Mouse (Mus musculus) CH12.LX (cell line): ENCODE measurements at regions not wholly inside any gene's neighbourhood (a gene's known extent, or its start where the extent isn't known, plus 50 kb on each side); places are given as distances from the start of the nearest gene placed in this dataset.

Source experiments
- DNase-seq: peaks from one replicate; pipeline ENCODE4 v3.0.0-alpha.2; 2013; ENCODE audit errors: extremely low read depth
- H3K27ac ChIP-seq: 2 replicates; pipeline ENCODE4 v1.5.1; 2012; ENCODE audit warnings: low read depth, mild to moderate bottlenecking, control low read depth, moderate library complexity; ENCODE audit not compliant: insufficient read depth
- H3K27me3 ChIP-seq: replicated peaks from 2 replicates; pipeline ENCODE3; 2012; ENCODE audit warnings: inconsistent platforms
- H3K36me3 ChIP-seq, 2 experiments: replicated peaks in 1 of 2; 2 replicates each; pipeline versions ENCODE3 to v1.6.1; 2012; ENCODE audit warnings: inconsistent platforms in 1 of 2, low read length in 1 of 2, mild to moderate bottlenecking in 1 of 2, mixed read lengths in 1 of 2, moderate library complexity in 1 of 2; ENCODE audit not compliant: control insufficient read depth in 1 of 2, insufficient read depth in 1 of 2
- H3K4me1 ChIP-seq, 2 experiments: 2 replicates each; pipeline ENCODE4 v1.6.1; 2012; ENCODE audit warnings: inconsistent platforms in 1 of 2, moderate library complexity in 1 of 2; ENCODE audit not compliant: insufficient read depth in 2 of 2, control insufficient read depth in 1 of 2
- H3K4me2 ChIP-seq: 2 replicates; pipeline ENCODE4 v1.6.1; 2012; ENCODE audit warnings: low read depth, mild to moderate bottlenecking, control low read depth; ENCODE audit not compliant: poor library complexity, insufficient read depth, severe bottlenecking
- H3K4me3 ChIP-seq, 3 experiments: fragments of 150-350 bp in 1 of 3; sonication (generic) in 1 of 3; replicated peaks in 1 of 3; 2 replicates each; pipeline versions ENCODE3 to v1.5.1; 2011 to 2012; ENCODE audit warnings: low read depth in 2 of 3, low read length in 2 of 3, mild to moderate bottlenecking in 2 of 3, moderate library complexity in 2 of 3, control low read depth in 1 of 3, improper control_type of control experiment in 1 of 3, inconsistent platforms in 1 of 3, mixed read lengths in 1 of 3; ENCODE audit not compliant: poor library complexity in 1 of 3
- H3K79me2 ChIP-seq: replicated peaks from 2 replicates; pipeline ENCODE4 v1.6.1; 2012; ENCODE audit warnings: mild to moderate bottlenecking, moderate library complexity; ENCODE audit not compliant: control insufficient read depth, poor library complexity, insufficient read depth, severe bottlenecking; ENCODE audit errors: extremely low read depth
- H3K9ac ChIP-seq: 2 replicates; pipeline ENCODE4 v1.6.1; 2012; ENCODE audit warnings: low read depth, mild to moderate bottlenecking, control low read depth, moderate library complexity; ENCODE audit not compliant: insufficient read depth
- H3K9me3 ChIP-seq: replicated peaks from 2 replicates; pipeline ENCODE3; 2012; ENCODE audit warnings: low read length, inconsistent platforms, mixed read lengths
- BHLHE40 ChIP-seq: IDR thresholded peaks from 2 replicates; pipeline ENCODE4 v1.6.1; 2011; ENCODE audit warnings: mild to moderate bottlenecking, low read depth, low read length, improper control_type of control experiment
- CHD2 ChIP-seq: IDR thresholded peaks from 2 replicates; pipeline ENCODE4 v1.6.1; 2011; ENCODE audit warnings: low read length, improper control_type of control experiment
- CTCF ChIP-seq, 2 experiments: IDR thresholded peaks in 1 of 2; conservative IDR thresholded peaks in 1 of 2; 2 replicates each; pipeline ENCODE4 v1.5.1; 2011 to 2012; ENCODE audit warnings: low read depth in 2 of 2, low read length in 2 of 2, improper control_type of control experiment in 1 of 2, inconsistent platforms in 1 of 2, mild to moderate bottlenecking in 1 of 2, moderate library complexity in 1 of 2
- ETS1 ChIP-seq: conservative IDR thresholded peaks from 2 replicates; pipeline ENCODE4 v1.6.1; 2012; ENCODE audit warnings: low read depth, mild to moderate bottlenecking, inconsistent platforms, low read length, improper control_type of control experiment, moderate library complexity
- GABPA ChIP-seq: IDR thresholded peaks from 2 replicates; pipeline ENCODE4 v1.6.1; 2012; ENCODE audit warnings: low read depth, low read length, improper control_type of control experiment, inconsistent platforms; ENCODE audit not compliant: insufficient replicate concordance
- IRF4 ChIP-seq: IDR thresholded peaks from 2 replicates; pipeline ENCODE4 v1.6.1; 2014; ENCODE audit warnings: low read depth, mild to moderate bottlenecking, inconsistent platforms, low read length, improper control_type of control experiment
- JUND ChIP-seq: conservative IDR thresholded peaks from 2 replicates; pipeline ENCODE4 v1.6.1; 2011; ENCODE audit warnings: low read depth, low read length, improper control_type of control experiment
- KAT2A ChIP-seq: IDR thresholded peaks from 2 replicates; pipeline ENCODE4 v1.6.1; 2012; ENCODE audit warnings: low read length, improper control_type of control experiment, inconsistent platforms; ENCODE audit not compliant: insufficient replicate concordance
- NELFE ChIP-seq: IDR thresholded peaks from 2 replicates; pipeline ENCODE4 v1.6.1; 2011; ENCODE audit warnings: low read depth, low read length, improper control_type of control experiment
- POLR2AphosphoS2 ChIP-seq: IDR thresholded peaks from 2 replicates; pipeline ENCODE4 v1.6.1; 2011; ENCODE audit warnings: low read depth, low read length, improper control_type of control experiment
- RCOR1 ChIP-seq: conservative IDR thresholded peaks from 2 replicates; pipeline ENCODE4 v1.6.1; 2012; ENCODE audit warnings: low read depth, mild to moderate bottlenecking, inconsistent platforms, low read length, improper control_type of control experiment
- SIN3A ChIP-seq: IDR thresholded peaks from 2 replicates; pipeline ENCODE4 v1.6.1; 2012; ENCODE audit warnings: low read length, improper control_type of control experiment, inconsistent platforms
- SMC3 ChIP-seq: IDR thresholded peaks from 2 replicates; pipeline ENCODE4 v1.6.1; 2011; ENCODE audit warnings: low read depth, low read length, improper control_type of control experiment
- TBP ChIP-seq: conservative IDR thresholded peaks from 2 replicates; pipeline ENCODE4 v1.6.1; 2011; ENCODE audit warnings: low read depth, low read length, improper control_type of control experiment
- ZKSCAN1 ChIP-seq: IDR thresholded peaks from 2 replicates; pipeline ENCODE4 v1.6.1; 2012; ENCODE audit warnings: low read depth, inconsistent platforms, low read length, improper control_type of control experiment, borderline replicate concordance
- ZMIZ1 ChIP-seq: IDR thresholded peaks from 2 replicates; pipeline ENCODE4 v1.6.1; 2012; ENCODE audit warnings: low read depth, mild to moderate bottlenecking, inconsistent platforms, low read length, improper control_type of control experiment
- dilution Hi-C: fragments of 300-500 bp; cut with MboI; formaldehyde crosslinking; loops from 2 replicates; pipeline ENCODE4 v1.14.3; 2020; ENCODE audit warnings: low sequenced_read_pairs; ENCODE audit not compliant: extremely low pct_unique_long_range_greater_than_20kb, extremely low pct_ligation_motif_present
- in situ Hi-C: fragments of 300-500 bp; cut with MboI; formaldehyde crosslinking; loops from 3 replicates; pipeline ENCODE4 v1.14.3; 2019; ENCODE audit warnings: low sequenced_read_pairs, low pct_ligation_motif_present, low pct_unique_long_range_greater_than_20kb, mixed read lengths

DNA sequence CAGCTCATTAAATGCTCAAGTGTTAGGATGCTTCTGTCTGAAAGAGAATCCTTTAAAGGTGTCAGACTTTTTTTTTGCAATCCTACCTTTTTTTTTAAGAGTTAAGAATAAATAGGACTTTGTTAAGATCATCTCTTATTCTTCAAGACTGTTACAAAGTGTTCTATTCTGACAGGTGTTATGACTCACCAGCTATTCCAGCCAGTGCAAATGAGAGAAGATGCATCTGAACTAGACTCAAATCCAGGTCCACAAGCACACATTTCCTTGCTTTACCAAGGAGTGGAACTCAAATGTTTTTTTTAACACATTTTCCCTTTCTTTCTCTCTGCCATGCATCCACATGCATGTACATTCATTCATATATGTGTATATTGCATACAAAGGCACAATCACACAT, 98.4 kb upstream of the Atp10a start:
- dilution Hi-C loops (no loop called here), in situ Hi-C loops (no loop called here)
- Histone ChIP-seq H3K36me3 (no peaks in the 10 kb centered on the region), H3K4me3 (no peak overlapping the region), H3K4me2 (no peak overlapping the region), H3K27ac (no peak overlapping the region), H3K9ac (no peak overlapping the region), H3K79me2 (no peaks in the 10 kb centered on the region), H3K4me1 (no peaks in the 10 kb centered on the region), H3K9me3 (peaks cover 39% of the 10 kb centered on the region)
- no peak for DNase-seq
- TF ChIP-seq GABPA (no peak), BHLHE40 (no peak), IRF4 (no peak), JUND (no peak), NELFE (no peak), ETS1 (no peak), CTCF (conservative IDR thresholded peaks at IDR 0.05 in 1 of 2, IDR thresholded peaks at IDR 0.05 in 1 of 2; ENCODE audit: low read depth in 2 of 2, low read length in 2 of 2) (no peak), SIN3A (no peak), POLR2AphosphoS2 (no peak), KAT2A (no peak)
- TF ChIP-seq, all 38 proteins: peak for 0
- no peaks in the 10 kb centered on the region for H3K27me3 ChIP-seq

DNA sequence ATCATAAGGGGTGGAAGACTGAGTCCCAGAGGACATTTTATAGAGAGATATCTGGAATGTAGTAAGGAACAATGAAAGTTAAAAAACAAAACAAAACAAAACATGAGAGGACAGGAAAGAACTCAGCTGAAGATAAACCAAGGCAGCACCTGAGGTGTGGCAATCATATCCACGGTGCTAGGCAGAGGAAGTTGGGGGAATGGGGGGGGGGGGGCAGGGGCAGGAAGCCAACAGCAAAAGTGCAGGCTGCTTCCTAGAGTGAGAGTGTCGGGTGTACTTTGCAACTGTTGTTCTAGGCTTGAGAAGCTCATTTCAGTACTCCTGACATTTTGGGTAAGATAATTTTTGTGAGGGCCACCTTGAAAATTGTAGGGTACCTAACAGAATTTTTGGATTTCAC, 87.2 kb upstream of the Atp10a start:
- in situ Hi-C loops, result no loop called here
- TF ChIP-seq RCOR1 (no peak), CTCF (conservative IDR thresholded peaks at IDR 0.05 in 1 of 2, IDR thresholded peaks at IDR 0.05 in 1 of 2; ENCODE audit: low read depth in 2 of 2, low read length in 2 of 2) (no peak), CHD2 (no peak), JUND (no peak), ZMIZ1 (no peak), KAT2A (no peak), TBP (no peak), ZKSCAN1 (no peak), SMC3 (no peak), ETS1 (no peak)
- TF ChIP-seq, all 38 proteins: peak for 0
- no peak for DNase-seq
- Histone ChIP-seq H3K9ac (no peak overlapping the region), H3K27ac (no peak overlapping the region), H3K79me2 (no peaks in the 10 kb centered on the region), H3K4me2 (no peak overlapping the region), H3K4me1 (no peaks in the 10 kb centered on the region), H3K4me3 (no peak overlapping the region), H3K27me3 (no peaks in the 10 kb centered on the region), H3K9me3 (peaks cover 33% of the 10 kb centered on the region), H3K36me3 (no peaks in the 10 kb centered on the region)
- dilution Hi-C loops, result no loop called here
